Comparison of ENCODE assay signal across 21 mouse cellular contexts in genomic region chr7:71121453-71121852, GRCm38 (mm10).
A peak's percentile ranks its signal among the peaks of the same experiment; 100 is the strongest.
DNase-seq lines count a peak whose midpoint lies in the region; ATAC-seq lines count a peak whose summit lies in the region.
"Had no signal": no experiment of that assay in that cellular context is flagged by ENCODE, and none has a peak within 500 bp of the region (broad histone marks: within the 10 kb centered on the region; RNA-seq: fewer than 3 reads in every experiment).

No protein-coding gene starts in this region.

- H3K9ac ChIP-seq in hindbrain, embryonic 14.5 days, result no peak overlapping the region
- H3K9ac ChIP-seq in neural tube, embryonic 13.5 days, result no peak overlapping the region
- H3K9ac ChIP-seq: forebrain, embryonic 13.5 days; forebrain, postnatal 0 days; heart, embryonic 15.5 days had no signal

- H3K4me1 ChIP-seq in hindbrain, embryonic 14.5 days (replicated peaks; ENCODE audit: control insufficient read depth, insufficient read depth, low read length), result peaks cover 6% of the 10 kb centered on the region; the same call in 1 of the 2 replicates
- H3K4me1 ChIP-seq in hindbrain, embryonic 10.5 days (replicated peaks), result no peaks in the 10 kb centered on the region
- peaks cover 23% of the 10 kb centered on the region for H3K4me1 ChIP-seq in neural tube, embryonic 13.5 days (replicated peaks)
- H3K4me1 ChIP-seq: forebrain, embryonic 13.5 days; heart, embryonic 15.5 days had no signal

- no peak overlapping the region for H3K4me2 ChIP-seq in hindbrain, embryonic 14.5 days (replicated peaks)
- peak overlapping the region; percentile 18; the same call in 1 of the 2 replicates for H3K4me2 ChIP-seq in neural tube, embryonic 13.5 days
- H3K4me2 ChIP-seq: forebrain, embryonic 13.5 days; heart, embryonic 11.5 days; heart, embryonic 15.5 days had no signal

- H3K4me3 ChIP-seq in hindbrain, embryonic 14.5 days (replicated peaks; ENCODE audit: low read length), result no peak overlapping the region
- no peak overlapping the region for H3K4me3 ChIP-seq in hindbrain, embryonic 10.5 days
- no peak overlapping the region for H3K4me3 ChIP-seq in neural tube, embryonic 13.5 days
- H3K4me3 ChIP-seq: embryonic facial prominence, embryonic 10.5 days; forebrain, embryonic 13.5 days; heart, embryonic 15.5 days had no signal

- no peaks in the 10 kb centered on the region for H3K27me3 ChIP-seq in hindbrain, embryonic 14.5 days (ENCODE audit: control insufficient read depth, insufficient read depth, low read length)
- H3K27me3 ChIP-seq in hindbrain, embryonic 10.5 days (ENCODE audit: insufficient read depth, poor library complexity, severe bottlenecking), result peaks cover 2% of the 10 kb centered on the region; the same call in 1 of the 2 replicates
- H3K27me3 ChIP-seq in neural tube, embryonic 13.5 days, result no peaks in the 10 kb centered on the region
- H3K27me3 ChIP-seq: CH12.LX; forebrain, embryonic 13.5 days; heart, embryonic 15.5 days; Patski had no signal

- ATAC-seq in hindbrain, embryonic 14.5 days (ENCODE audit: low FRiP score), result no peak
- peak; percentile 79 for ATAC-seq in neural tube, embryonic 13.5 days (ENCODE audit: low read depth)
- ATAC-seq: activated CD4-positive, CD25-positive, alpha-beta regulatory T cell, adult 4 months; forebrain, embryonic 13.5 days; forebrain, postnatal 0 days; hindbrain, postnatal 0 days; Patski had no signal

- H3K27ac ChIP-seq in hindbrain, embryonic 14.5 days, result peak overlapping the region; percentile 38; the same call in 1 of the 2 replicates
- H3K27ac ChIP-seq in hindbrain, embryonic 10.5 days, result no peak overlapping the region
- peak overlapping the region; percentile 72 for H3K27ac ChIP-seq in neural tube, embryonic 13.5 days (replicated peaks)
- H3K27ac ChIP-seq: embryonic facial prominence, embryonic 10.5 days; forebrain, embryonic 13.5 days; heart, embryonic 15.5 days; hindbrain, postnatal 0 days had no signal

- intact Hi-C loops in left cerebral cortex, postnatal 10 days (cut with DNase I), result no loop called here

- WGBS in hindbrain, embryonic 14.5 days, result 34% methylated on average over 5 of the region's 5 CpGs
- WGBS in hindbrain, embryonic 10.5 days, result 48% methylated on average over 5 of the region's 5 CpGs
- 18% methylated on average over 5 of the region's 5 CpGs for WGBS in neural tube, embryonic 13.5 days

- no peaks in the 10 kb centered on the region for H3K9me3 ChIP-seq in hindbrain, embryonic 14.5 days (ENCODE audit: control insufficient read depth, low read length)
- H3K9me3 ChIP-seq in hindbrain, embryonic 10.5 days, result no peaks in the 10 kb centered on the region
- no peaks in the 10 kb centered on the region for H3K9me3 ChIP-seq in neural tube, embryonic 13.5 days
- H3K9me3 ChIP-seq: embryonic facial prominence, embryonic 10.5 days; forebrain, embryonic 13.5 days; heart, embryonic 15.5 days had no signal

- H3K36me3 ChIP-seq in hindbrain, embryonic 14.5 days (replicated peaks; ENCODE audit: control insufficient read depth, insufficient read depth), result no peaks in the 10 kb centered on the region
- H3K36me3 ChIP-seq in hindbrain, embryonic 10.5 days, result no peaks in the 10 kb centered on the region
- no peaks in the 10 kb centered on the region for H3K36me3 ChIP-seq in neural tube, embryonic 13.5 days
- H3K36me3 ChIP-seq: embryonic facial prominence, embryonic 10.5 days; heart, embryonic 15.5 days had no signal

- no peak for DNase-seq in hindbrain, embryonic 14.5 days (ENCODE audit: low spot score)
- no peak for DNase-seq in hindbrain, embryonic 10.5 days (ENCODE audit: low spot score)
- peak; percentile 3 for DNase-seq in layer of hippocampus, adult 9-11 months
- DNase-seq in layer of hippocampus, adult 8-10 months (ENCODE audit: low spot score in 2 of 2), result no peak
- DNase-seq in left cerebral cortex, postnatal 10 days (ENCODE audit: extremely low spot score in 1 of 2, low spot score in 2 of 2), result no peak
- DNase-seq: adrenal gland, postnatal 25 days; cerebellum, adult 2 months; cerebellum, postnatal 10 days; forebrain, postnatal 0 days; gastrocnemius, postnatal 10 days; heart, adult 18-20 months; heart, postnatal 14 days had no signal
